Mouse (Mus musculus) intestine, embryonic 16.5 days (tissue): ENCODE results near the gene Tspan14. TPM values are rescaled to one million over a fixed set of nuclear protein-coding genes. Genes with fewer than 3 reads are reported as not detected.
A peak's percentile ranks its signal among the peaks of the same experiment; 100 is the strongest.

Source experiments
- ATAC-seq: fragments of 200-750 bp; cut with Nextera tagmentation; 2 replicates; pipeline ENCODE4 v1.8.0; 2017; ENCODE audit warnings: moderate TSS enrichment, moderate library complexity
- H3K27ac ChIP-seq: fragments of 300-500 bp; sonication (generic); 2 replicates; pipeline ENCODE4 v1.5.1; 2014; ENCODE audit warnings: mild to moderate bottlenecking, low read length
- H3K27me3 ChIP-seq: fragments of 300-500 bp; sonication (generic); replicated peaks from 2 replicates; pipeline ENCODE4 v1.6.1; 2014; ENCODE audit warnings: low read length, control low read depth, mixed read lengths; ENCODE audit not compliant: control insufficient read depth, insufficient read depth
- H3K36me3 ChIP-seq: fragments of 300-500 bp; sonication (generic); 2 replicates; pipeline ENCODE4 v1.6.1; 2014; ENCODE audit warnings: low read length, control low read depth; ENCODE audit not compliant: control insufficient read depth, insufficient read depth
- H3K4me1 ChIP-seq: fragments of 300-500 bp; sonication (generic); 2 replicates; pipeline ENCODE4 v1.6.1; 2014; ENCODE audit warnings: low read length, control low read depth, mixed read lengths; ENCODE audit not compliant: control insufficient read depth, insufficient read depth
- H3K4me2 ChIP-seq: fragments of 300-500 bp; sonication (generic); 2 replicates; pipeline ENCODE4 v1.6.1; 2014; ENCODE audit warnings: low read depth, low read length, control low read depth
- H3K4me3 ChIP-seq: fragments of 300-500 bp; sonication (generic); 2 replicates; pipeline ENCODE4 v1.5.1; 2014; ENCODE audit warnings: mild to moderate bottlenecking, low read length
- H3K9ac ChIP-seq: fragments of 300-500 bp; sonication (generic); 2 replicates; pipeline ENCODE4 v1.6.1; 2014; ENCODE audit warnings: low read depth, low read length
- H3K9me3 ChIP-seq: fragments of 300-500 bp; sonication (generic); 2 replicates; pipeline ENCODE4 v1.6.1; 2016; ENCODE audit warnings: low read length, control low read depth; ENCODE audit not compliant: control insufficient read depth
- whole genome bisulfite sequencing: fragments of 180-500 bp; shearing (Covaris S2); extraction: QIAGEN DNeasy Blood & Tissue Kit; methylation state at CpG from one replicate; pipeline ENCODE4 v1.1.7; 2014; 5-methylcytosine and 5-hydroxymethylcytosine counted together
- polyA plus RNA-seq: library from polyadenylated mRNA; unstranded; fragments of >200 nt; fragmentation: Nextera tagmentation; extraction: Ambion mirVana; gene quantifications from 2 replicates; pipeline ENCODE4 v1.2.1, GENCODE M21; 2015

The Tspan14 gene
- polyA plus RNA-seq, 1 experiment from 2014 or later = 65.6 TPM

DNA sequence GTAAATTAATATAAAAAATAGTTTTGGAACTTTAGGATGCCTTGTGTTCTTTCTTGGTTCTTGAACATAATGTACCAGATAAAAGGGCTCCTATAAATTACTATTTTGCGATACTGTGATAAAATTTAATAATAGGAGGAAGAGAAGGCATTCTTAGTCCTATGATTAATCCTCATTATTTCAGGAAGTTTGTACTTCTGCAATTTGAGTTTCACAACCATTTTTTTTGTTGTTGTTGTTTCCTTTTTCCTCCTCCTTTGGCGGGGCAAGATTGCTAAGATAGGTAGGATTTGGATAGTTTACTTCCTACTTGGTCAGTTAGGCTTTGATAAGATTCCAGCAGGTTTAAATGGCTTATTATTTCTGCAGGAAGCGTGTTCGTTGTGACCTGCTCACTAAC lies 19.0 kb upstream of the Tspan14 start:
- ATAC-seq = no peak
- Histone ChIP-seq H3K27ac (no peak overlapping the region), H3K4me1 (no peaks in the 10 kb centered on the region), H3K9ac (no peak overlapping the region), H3K9me3 (no peaks in the 10 kb centered on the region), H3K36me3 (no peaks in the 10 kb centered on the region), H3K27me3 (no peaks in the 10 kb centered on the region), H3K4me3 (no peak overlapping the region), H3K4me2 (no peak overlapping the region)
- 82% methylated on average over 4 of the region's 4 CpGs for WGBS

DNA sequence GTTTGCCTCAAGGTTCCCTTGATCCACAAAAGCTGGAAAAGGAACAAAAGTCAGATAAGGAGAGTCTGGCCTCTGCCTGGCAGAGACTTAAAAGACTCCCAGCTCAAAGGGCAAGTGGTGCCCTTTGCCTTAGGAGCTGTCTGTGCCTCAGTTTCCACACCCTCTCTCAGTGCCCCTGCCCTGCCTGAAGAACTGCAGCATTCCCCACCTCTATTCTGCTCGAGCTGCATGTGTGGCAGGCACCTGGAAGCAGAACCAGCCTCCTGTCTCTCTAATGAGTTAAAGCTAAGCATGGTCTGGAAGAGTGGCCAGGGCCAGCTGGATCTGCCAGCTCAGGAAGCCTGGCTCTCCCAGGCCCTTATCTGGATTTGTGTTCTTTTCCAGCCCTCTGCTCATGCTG lies 13.1 kb upstream of the Tspan14 start:
- 57% methylated on average over 1 of the region's 1 CpGs for WGBS
- no peaks in the 10 kb centered on the region for H3K27me3 ChIP-seq
- H3K9ac ChIP-seq = no peak overlapping the region

DNA sequence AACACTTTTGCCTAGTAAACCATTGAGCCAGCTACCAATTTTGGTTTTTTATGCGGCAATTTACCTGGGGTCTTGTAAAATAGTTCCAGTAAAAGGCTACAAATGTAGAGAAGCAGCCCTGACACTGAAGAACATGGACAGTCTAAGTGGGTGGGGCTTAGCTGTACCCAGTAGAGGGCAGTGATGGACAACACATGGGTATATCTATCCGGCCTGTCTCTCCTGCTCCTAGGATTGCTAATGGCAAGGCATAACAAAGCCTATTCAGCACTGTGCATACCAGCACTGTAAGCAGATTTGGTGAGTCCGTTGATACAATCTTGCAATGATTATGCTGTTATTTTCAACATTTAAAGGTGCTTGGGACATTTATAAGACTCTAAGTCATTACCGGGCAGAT lies 12.4 kb upstream of the Tspan14 start:
- no peak overlapping the region for H3K9ac ChIP-seq
- no peak overlapping the region for H3K4me3 ChIP-seq
- H3K4me1 ChIP-seq = no peaks in the 10 kb centered on the region
- no peak overlapping the region for H3K27ac ChIP-seq
- H3K4me2 ChIP-seq = no peak overlapping the region
- H3K9me3 ChIP-seq = no peaks in the 10 kb centered on the region
- H3K36me3 ChIP-seq = no peaks in the 10 kb centered on the region
- peak; percentile 91 for ATAC-seq
- H3K27me3 ChIP-seq = no peaks in the 10 kb centered on the region
- 45% methylated on average over 4 of the region's 4 CpGs for WGBS

More for the DNA sequence above, 13.1 kb upstream of the Tspan14 start:
- H3K4me2 ChIP-seq = no peak overlapping the region
- ATAC-seq = peak; percentile 36
- H3K36me3 ChIP-seq = no peaks in the 10 kb centered on the region
- no peaks in the 10 kb centered on the region for H3K9me3 ChIP-seq
- no peaks in the 10 kb centered on the region for H3K4me1 ChIP-seq
- H3K27ac ChIP-seq = no peak overlapping the region
- H3K4me3 ChIP-seq = no peak overlapping the region

DNA sequence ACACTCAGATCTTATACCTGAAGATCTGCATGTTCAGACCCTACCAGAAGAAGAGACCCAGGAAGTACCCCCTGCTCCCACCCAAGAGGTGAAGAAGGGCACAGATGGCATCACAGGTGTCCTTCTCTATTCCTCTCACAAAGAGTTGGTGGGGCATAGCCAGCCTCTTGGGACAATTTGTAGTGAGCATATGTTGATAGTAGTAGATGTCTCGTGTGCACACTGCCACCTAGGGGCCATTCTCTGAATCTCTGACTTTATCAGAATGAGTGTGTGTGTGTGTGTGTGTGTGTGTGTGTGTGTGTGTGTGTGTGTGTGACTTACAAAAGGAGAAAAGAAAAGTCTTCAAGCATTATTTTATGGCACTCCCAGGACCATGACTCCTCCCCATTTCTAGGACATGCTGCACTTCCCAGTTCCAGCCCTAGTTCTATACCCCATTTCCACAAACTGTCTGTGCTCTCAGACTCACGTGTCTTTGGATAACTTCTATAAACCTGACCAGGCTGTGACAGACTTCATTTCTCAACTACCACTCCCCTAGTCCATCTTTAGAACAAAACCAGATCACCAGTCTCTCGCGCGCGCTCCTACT lies 8.6 kb upstream of the Tspan14 start:
- ATAC-seq = peak; percentile 57

DNA sequence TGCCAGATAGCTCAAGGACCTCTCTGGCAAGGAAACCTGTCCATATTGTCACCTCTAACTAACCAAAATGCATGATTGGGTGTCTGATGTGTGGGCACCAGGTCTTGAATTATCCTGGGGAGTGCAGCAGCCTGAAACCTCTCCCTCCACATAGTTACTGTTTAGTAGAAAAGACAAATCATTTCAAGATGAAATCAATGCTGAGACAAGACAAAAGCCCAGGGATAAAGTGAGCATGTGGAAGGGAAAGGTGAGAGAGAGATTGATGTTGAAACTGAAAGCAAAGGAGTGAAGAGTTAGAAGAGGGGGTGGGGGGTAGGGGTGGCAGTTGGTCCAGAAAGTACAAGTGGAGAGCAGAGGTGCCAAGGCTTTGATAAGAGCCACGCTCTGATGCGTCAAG lies 1.4 kb upstream of the Tspan14 start:
- Histone ChIP-seq H3K4me2 (no peak overlapping the region), H3K27me3 (no peaks in the 10 kb centered on the region), H3K4me1 (peaks cover 20% of the 10 kb centered on the region), H3K27ac (no peak overlapping the region), H3K9ac (no peak overlapping the region), H3K4me3 (no peak overlapping the region), H3K36me3 (no peaks in the 10 kb centered on the region), H3K9me3 (no peaks in the 10 kb centered on the region)
- WGBS = 81% methylated on average over 2 of the region's 2 CpGs
- no peak for ATAC-seq

More for the DNA sequence above, 8.6 kb upstream of the Tspan14 start:
- H3K9ac ChIP-seq = no peak overlapping the region
- H3K9me3 ChIP-seq = no peaks in the 10 kb centered on the region
- H3K4me3 ChIP-seq = no peak overlapping the region
- no peak overlapping the region for H3K27ac ChIP-seq
- no peaks in the 10 kb centered on the region for H3K4me1 ChIP-seq
- H3K27me3 ChIP-seq = no peaks in the 10 kb centered on the region
- no peak overlapping the region for H3K4me2 ChIP-seq
- WGBS = 72% methylated on average over 6 of the region's 6 CpGs
- no peaks in the 10 kb centered on the region for H3K36me3 ChIP-seq

DNA sequence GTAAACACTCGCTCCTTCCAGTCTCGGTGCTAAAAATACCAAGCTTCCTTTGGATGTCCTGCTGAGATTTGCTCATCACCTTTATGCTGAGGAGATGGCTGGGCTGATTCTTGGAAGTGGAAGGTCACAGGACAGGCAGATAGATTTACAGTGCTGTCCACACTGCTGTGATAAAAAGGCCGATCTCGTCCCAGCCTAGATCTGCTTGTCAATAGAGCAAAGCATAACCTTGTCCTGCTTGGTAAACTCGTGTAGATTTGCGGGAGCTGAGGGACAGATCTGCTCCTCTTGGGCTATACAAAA lies 942 bp upstream of the Tspan14 start:
- H3K27me3 ChIP-seq = no peaks in the 10 kb centered on the region
- H3K4me1 ChIP-seq = peaks cover 25% of the 10 kb centered on the region
- no peaks in the 10 kb centered on the region for H3K9me3 ChIP-seq
- peak overlapping the region; percentile 52 for H3K4me3 ChIP-seq
- H3K27ac ChIP-seq = 0 out of 2 replicates have a peak overlapping the region, but pooled peaks have one; percentile 17
- WGBS = 7% methylated on average over 6 of the region's 6 CpGs
- peak overlapping the region; percentile 63 for H3K9ac ChIP-seq
- H3K36me3 ChIP-seq = no peaks in the 10 kb centered on the region
- peak overlapping the region; percentile 58 for H3K4me2 ChIP-seq
- no peak for ATAC-seq

DNA sequence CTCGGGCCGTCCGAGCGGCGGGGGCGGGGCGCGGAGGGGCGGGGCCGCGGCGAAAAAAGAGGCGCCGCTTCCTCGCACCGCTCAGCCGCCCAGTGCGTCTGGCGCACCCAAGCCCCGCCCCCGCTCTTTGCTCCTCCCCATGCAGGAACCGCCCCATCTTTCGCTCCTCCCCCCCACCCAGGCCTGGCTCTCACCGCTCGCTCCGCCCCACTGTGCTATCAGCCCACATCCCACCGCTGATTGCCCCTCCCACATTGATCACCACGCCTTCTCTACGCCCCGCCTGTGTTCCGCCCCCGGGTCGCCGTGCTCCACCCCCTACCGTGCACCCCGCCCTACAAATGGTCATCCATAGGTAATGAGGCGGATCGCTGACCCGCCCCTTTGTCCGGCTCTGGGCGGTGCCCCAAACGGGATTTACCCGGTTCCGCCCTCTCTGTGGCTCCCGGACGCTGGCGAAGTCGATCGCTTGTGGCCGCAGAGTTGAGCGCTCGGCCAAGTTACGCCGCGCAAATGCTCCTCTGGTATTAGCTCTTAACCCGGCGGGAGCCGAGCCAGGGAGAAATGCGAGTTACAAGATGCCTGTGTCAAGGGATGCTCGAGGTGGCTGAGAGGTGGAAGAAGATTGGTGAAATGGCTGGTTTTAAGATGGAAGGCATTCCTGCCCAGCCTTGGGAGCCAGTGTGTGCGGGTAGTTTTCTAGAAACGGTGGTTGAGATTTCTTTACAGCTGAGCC lies 423 bp upstream of the Tspan14 start:
- H3K27me3 ChIP-seq = no peaks in the 10 kb centered on the region
- H3K36me3 ChIP-seq = no peaks in the 10 kb centered on the region
- peak; percentile 93 for ATAC-seq
- H3K9me3 ChIP-seq = no peaks in the 10 kb centered on the region
- H3K4me3 ChIP-seq = peak overlapping the region; percentile 82
- H3K27ac ChIP-seq = peak overlapping the region; percentile 96; the same call in 1 of the 2 replicates
- under 1% methylated on average over 58 of the region's 62 CpGs for WGBS
- peaks cover 31% of the 10 kb centered on the region for H3K4me1 ChIP-seq
- H3K9ac ChIP-seq = peak overlapping the region; percentile 89
- H3K4me2 ChIP-seq = peak overlapping the region; percentile 58

DNA sequence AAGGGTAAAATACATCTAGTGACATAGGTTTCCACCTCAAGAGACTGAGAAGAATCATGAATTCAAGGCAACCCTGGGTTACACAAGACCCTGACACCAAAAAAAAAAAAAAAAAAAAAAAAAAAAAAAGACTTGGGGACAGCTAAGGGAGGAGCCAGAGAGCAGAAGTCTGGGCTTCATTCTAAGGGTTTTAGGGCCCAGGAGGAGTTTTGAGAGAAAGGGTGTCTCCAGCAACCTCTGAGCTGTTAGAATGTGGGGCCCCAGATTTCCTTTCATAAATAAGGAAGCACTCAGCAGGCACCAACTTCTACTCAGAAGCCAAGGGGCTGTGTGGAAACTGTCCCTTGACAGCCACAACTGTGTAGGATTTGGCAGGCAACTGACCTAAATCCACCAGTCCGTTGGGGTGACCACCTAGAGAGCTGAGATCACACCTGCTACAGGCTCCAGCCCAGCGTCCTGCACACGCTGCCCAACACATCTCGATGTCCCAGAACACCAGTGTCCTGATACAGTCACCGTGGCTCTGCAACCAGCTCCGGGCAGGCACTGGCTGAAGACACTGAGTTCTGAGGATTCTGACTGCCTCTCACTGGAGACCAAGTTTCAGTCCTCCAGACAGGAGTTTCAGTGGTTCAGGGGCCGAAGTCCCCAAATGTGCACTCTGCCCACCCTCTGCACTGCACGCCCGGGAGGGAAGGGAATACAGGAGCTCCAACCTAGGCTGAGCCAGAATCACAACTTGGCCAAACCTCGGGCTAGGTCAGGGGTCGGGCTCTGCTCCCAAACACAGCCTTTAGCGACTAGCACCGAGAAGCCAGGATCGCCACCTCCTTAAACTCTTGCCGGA lies 875 bp downstream of the Tspan14 start:
- Histone ChIP-seq H3K4me1 (peaks cover 35% of the 10 kb centered on the region), H3K27me3 (no peaks in the 10 kb centered on the region), H3K9me3 (no peaks in the 10 kb centered on the region), H3K9ac (peak overlapping the region; percentile 89), H3K27ac (peak overlapping the region; percentile 96), H3K36me3 (no peaks in the 10 kb centered on the region), H3K4me3 (peak overlapping the region; percentile 82), H3K4me2 (peak overlapping the region; percentile 91)
- peak; percentile 21 for ATAC-seq
- WGBS = 0% methylated on average over 15 of the region's 15 CpGs

DNA sequence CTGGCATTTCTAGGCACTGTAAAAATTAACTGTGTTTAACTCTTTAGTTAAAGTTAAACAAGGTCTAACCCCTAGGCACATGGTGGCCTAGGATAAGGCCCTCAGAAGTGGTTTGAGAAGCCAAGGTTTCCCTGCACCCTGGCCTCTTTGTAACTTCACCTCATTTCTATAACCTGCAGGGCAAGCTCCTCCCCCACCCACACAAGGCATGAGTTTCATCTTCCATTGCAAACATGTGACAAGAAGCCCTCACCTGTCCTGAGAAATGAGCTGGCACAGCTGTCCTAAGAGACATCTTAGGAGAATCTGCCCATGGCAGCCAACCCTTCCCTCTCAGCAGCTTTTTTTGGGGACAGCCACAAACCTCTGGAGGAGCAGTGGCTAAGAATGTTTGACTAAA lies 1.7 kb downstream of the Tspan14 start:
- Histone ChIP-seq H3K4me2 (peak overlapping the region; percentile 91), H3K9me3 (no peaks in the 10 kb centered on the region), H3K27ac (peak overlapping the region; percentile 57), H3K36me3 (no peaks in the 10 kb centered on the region), H3K9ac (peak overlapping the region; percentile 41; the same call in 1 of the 2 replicates), H3K4me3 (peak overlapping the region; percentile 82), H3K4me1 (peaks cover 41% of the 10 kb centered on the region), H3K27me3 (no peaks in the 10 kb centered on the region)
- ATAC-seq = no peak
